Mouse (Mus musculus) gastrocnemius, postnatal 14 days (tissue): ENCODE results near the gene Cmip. TPM values are rescaled to one million over a fixed set of nuclear protein-coding genes. Genes with fewer than 3 reads are reported as not detected.
"Not testable (repeated sequence)": the region's sequence is repeated elsewhere in the genome, so short reads cannot be mapped to it uniquely, and the experiment has no call there.

ENCODE experiments used
- DNase-seq: peaks from one replicate; pipeline ENCODE4 v3.0.0; 2021; ENCODE audit warnings: mixed read lengths
- intact Hi-C: fragments of 180-260 bp; cut with DNase I; formaldehyde crosslinking; loops from one replicate; pipeline ENCODE4 v1.15.1; 2025; ENCODE audit warnings: low total_unique reads
- total RNA-seq, 2 experiments: library from RNA; stranded (reverse); gene quantifications; 2 replicates each; pipeline ENCODE4 v1.2.3; 2021

The Cmip gene
- total RNA-seq, 2 experiments from 2014 or later = 16.2 to 16.4 TPM

DNA sequence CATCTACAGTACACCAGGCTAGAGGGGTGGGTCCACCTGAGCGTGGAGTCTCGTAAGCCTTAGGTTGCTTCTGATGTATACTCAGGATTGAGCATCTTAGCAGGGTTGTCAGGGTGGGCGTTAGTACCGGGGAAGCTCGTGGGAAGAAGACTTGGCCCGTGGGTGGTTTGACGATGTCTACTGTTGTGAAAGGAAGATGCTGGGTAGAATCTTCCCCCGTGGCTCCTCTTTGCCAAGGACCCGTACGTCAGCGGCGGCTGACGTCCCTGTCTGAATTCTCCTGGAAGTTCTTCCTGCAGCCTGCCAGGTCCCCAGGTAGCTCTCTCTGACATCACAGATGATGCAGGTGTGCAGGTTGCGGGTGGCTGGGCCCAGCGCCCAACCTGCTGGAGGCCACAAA, 140.9 kb downstream of the Cmip start:
- DNase-seq = no peak
- intact Hi-C loops = no loop called here

DNA sequence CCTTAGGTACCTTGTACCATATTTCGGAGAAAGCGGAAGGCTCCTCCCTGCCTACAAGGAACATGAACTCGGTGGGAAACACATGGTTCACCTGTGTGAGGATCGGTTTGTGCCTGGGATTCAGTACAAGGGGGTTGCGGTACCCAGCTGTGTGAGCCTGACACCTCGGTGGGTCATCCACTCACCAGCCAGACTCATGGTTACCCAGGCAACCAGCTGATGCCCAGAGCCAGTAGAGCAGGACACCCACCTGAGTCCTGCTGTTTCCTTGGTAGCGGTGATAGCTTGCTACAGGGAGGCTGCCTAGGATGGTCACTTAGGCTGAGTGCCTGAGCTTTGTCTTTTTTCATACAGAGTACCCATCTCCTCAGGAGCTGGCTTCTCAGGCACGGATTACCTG, 142.4 kb downstream of the Cmip start:
- DNase-seq = no peak
- intact Hi-C loops = no loop called here

- intact Hi-C loops = no loop called here
- no peak for DNase-seq
These were observed 144.0 kb downstream of the Cmip start for GRCm38 (mm10) chr8:117400820-117401219.

GRCm38 (mm10) chr8:117401880-117402279, 145.0 kb downstream of the Cmip start:
- intact Hi-C loops = no loop called here
- no peak for DNase-seq

DNA sequence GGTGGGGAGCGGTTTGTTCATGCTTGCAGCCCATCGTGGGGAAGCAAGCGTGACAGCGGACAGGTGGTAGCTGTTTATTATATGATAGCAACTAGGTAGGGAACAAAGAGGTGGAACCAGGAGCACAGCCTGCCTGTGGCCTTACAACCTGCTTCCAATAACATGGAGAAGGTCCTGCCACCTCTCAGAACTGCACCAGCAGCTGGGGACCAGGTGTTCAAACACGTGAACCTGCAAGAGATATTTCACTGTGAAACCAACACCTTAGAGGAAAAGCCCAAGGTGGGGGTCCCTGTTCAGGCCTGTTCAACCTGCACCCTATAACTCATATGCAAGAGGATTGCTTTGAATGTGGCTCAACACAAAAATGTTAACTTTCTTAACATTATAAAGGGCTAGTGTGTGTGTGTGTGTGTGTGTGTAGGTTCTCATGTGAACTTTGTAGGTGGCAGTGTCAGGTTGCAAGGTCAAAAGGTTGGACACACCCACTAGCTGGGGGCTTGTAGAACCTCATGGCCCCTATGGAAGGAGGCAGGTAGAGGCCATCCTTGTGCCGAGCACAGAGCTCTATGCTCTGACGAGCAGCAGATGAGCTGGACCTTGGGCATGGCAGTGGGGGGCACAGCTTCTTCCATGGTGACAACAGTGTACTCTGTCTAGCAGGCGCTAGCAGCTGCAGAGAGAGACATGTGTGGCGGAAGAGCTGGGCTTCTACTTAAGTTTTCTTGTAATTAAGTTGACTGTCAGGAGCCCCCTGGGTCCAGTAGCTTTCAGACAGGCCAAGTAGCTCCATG, 146.2 kb downstream of the Cmip start:
- intact Hi-C loops = no loop called here
- DNase-seq = no peak

GRCm38 (mm10) chr8:117403705-117404476, 147.0 kb downstream of the Cmip start:
- DNase-seq = no peak
- intact Hi-C loops = no loop called here

DNA sequence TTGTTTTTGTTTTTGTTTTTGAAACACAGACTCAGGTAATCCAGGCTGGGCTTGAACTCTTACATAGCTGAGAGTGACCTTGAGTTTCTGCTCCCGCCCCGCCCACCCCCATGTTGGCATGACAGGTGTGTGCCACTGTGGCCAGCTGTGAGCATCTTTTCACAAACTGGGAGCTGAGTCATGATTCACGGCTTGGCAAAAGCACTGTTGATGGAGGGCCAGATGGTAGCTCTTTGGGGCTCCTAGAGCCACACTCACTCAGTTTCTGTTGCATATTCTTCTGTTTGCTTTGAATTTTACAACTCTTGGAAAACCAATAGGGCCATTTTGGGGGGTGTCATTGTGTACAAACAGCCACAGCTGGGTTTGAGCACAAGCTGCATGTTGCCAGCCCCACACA, 149.2 kb downstream of the Cmip start:
- no peak for DNase-seq
- intact Hi-C loops = no loop called here

GRCm38 (mm10) chr8:117408634-117409033, 151.8 kb downstream of the Cmip start:
- DNase-seq = no peak
- intact Hi-C loops = no loop called here

DNA sequence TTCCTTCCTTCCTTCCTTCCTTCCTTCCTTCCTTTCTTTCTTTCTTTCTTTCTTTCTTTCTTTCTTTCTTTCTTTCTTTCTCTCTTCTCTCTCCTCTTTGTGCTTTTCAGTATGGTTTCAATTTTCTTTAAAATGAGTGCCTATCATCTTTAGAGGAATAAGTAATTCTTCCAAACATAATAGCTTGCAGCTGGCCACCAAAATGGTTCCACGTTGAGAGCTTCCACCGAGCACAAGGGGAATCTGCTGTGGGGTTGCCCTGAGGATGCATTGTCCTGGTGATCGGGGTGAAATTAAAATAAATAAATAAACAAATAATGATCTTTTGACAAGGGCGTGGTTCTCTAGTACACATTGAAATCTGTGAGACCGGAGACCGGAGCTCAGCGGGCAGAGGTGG, 152.2 kb downstream of the Cmip start:
- intact Hi-C loops = no loop called here

DNA sequence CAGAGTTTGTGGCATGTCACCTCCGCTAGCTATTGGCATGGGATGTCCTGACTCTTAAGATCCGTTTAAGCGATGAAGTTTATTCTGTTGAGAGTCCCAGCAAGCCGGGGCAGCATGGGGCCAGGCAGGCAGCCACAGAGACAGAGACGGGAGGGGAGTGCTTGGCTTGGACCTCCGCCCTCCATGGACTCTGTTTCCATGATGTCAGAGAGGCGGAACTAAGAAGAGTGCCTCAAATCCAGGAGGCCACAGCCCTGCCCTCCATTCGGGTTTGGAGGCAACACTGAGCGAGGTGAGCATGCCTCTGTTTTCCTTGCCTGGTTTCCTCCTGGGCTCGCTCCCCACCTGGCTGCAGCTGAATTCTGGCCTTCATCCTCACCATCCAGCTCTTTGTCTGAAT, 153.5 kb downstream of the Cmip start:
- intact Hi-C loops = no loop called here

More for the DNA sequence above, 152.2 kb downstream of the Cmip start:
- DNase-seq = no peak

GRCm38 (mm10) chr8:117410901-117411300, 154.0 kb downstream of the Cmip start:
- intact Hi-C loops = no loop called here
- DNase-seq = no peak

More for the DNA sequence above, 153.5 kb downstream of the Cmip start:
- peak; percentile 66 for DNase-seq

DNA sequence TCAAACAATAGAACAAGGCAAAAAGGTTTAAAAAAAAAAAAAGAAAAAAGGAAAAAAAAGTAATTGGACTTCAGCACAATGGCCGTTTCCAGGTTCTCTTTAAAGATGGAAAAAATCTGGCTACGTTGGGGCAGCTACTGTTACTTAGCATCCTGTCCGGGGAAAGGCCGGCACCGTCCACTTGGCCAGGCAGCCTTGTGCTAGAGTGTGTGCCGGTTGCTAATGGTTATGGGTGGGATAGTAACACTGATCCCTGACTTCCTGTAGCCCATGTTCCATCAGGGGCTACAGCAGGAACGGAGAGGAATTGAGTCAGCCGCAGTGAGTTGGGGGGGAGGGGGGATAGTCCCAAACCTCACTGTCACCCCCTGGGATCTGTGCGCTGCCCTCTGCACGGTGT, 155.4 kb downstream of the Cmip start:
- DNase-seq = no peak
- intact Hi-C loops = no loop called here

DNA sequence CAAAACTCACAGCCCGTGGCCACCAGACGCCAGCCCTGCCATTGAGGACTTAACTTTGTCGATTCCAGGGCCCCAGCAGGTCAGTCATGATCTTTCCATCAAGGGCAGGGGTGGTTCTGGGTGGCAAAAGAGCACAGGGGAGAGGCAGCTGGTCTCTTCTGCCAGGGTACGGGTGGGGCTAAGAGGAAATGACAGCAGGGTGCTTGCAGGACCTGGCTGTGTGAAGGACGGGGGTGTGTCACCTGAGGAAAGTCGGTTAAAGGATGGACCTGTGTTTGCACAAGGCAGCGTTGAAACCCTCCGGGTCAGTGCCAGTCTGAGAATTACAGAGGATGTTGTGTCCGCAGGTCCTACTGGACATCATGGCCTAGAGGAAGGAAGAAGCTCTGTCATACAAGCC, 161.0 kb downstream of the Cmip start:
- no peak for DNase-seq
- intact Hi-C loops = no loop called here

- intact Hi-C loops = no loop called here
- no peak for DNase-seq
These were observed 164.1 kb downstream of the Cmip start for GRCm38 (mm10) chr8:117420841-117421534.

- no peak for DNase-seq
- intact Hi-C loops = no loop called here
These were observed 165.0 kb downstream of the Cmip start for GRCm38 (mm10) chr8:117421838-117422237.

DNA sequence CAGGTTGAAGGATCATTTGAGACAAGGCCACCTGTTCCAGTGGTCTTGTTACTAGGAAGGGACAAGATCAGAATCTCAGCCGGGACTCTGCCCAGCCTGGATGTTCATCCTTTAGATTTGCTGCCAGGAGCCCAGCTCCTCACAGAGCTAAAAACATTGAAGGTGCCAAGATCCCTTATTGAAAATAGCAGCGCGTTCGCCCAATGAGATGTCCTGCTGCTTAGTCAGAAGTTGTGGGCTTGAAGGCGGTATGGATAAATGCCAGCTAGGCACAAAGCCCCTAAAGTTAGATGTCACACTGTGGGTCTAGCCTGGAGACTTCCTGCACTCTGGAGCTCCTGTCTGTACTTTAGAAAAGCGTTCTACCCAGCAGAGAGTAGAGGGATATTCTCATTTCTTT, 165.5 kb downstream of the Cmip start:
- intact Hi-C loops = no loop called here
- no peak for DNase-seq

DNA sequence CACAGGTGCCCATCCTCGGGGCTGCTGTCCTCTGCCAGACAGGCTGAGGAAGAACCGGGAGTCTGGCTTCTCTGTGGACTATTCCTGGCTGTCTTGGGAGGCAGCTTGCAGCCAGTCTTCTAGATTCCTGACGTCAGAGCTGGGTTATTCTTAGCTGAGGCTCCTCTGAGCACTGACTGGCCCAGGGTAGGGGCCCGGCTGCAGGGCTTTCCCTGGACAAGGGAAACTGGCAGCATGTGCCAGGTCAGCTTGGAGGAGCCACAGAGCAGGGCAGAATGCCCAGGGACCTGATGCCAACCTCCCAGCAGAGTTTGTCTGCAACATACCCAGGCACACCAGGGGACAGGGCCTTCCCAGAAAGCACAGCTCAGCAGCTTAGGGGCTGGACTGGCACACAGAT, 166.2 kb downstream of the Cmip start:
- DNase-seq = peak; percentile 88
- intact Hi-C loops = no loop called here

DNA sequence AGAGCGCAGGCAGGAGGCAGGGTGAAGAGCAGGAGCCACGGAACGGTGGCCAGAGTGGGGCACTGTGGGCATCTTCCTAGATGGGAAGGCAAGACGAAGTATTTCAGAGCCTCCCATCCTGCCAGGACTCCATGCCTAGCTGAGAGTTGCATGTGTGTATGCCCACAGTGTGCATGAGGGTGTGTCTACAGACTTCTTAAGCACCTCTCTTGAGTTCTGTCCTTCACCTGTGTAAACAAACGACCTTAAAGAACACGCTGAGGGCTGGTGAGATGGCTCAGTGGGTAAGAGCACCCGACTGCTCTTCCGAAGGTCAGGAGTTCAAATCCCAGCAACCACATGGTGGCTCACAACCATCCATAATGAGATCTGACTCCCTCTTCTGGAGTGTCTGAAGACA, 171.0 kb downstream of the Cmip start:
- intact Hi-C loops, DNase-seq: not testable (repeated sequence)

DNA sequence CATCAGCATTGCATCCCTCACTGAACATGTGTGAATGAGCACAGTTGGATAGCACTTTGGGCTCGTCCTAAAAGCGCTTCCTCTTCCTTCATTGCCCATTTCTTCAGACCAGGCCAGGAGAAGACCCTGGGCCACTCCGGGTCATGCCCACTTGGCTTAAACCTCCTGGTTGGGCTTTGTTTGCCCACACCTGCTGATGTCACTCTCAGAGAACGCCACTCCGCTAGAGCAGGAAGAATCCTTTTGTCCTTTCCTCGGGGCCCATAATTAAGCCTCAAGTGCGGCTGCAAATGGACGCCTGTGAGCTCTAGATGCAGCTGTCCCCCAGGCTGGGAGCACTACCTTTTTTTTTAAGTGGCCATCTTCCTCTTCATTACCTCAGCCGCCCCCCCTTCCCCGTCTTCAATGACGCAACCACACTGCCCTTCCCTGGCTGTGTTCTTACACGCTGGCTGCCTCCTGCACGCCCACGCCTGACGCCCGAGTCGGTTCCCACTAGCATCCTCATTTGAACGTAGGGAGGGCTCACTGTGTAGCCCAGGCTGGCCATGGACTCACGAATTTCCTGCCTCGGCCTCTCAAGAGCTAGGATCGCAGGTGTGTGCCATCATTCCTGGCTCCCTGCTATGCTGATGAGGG, 171.8 kb downstream of the Cmip start:
- no peak for DNase-seq
- intact Hi-C loops = no loop called here

- intact Hi-C loops = no loop called here
- no peak for DNase-seq
These were observed 173.8 kb downstream of the Cmip start for GRCm38 (mm10) chr8:117430624-117431023.
